Mouse (Mus musculus) stomach, postnatal 0 days (tissue): ENCODE data around the gene Fam89b.
"Not testable (repeated sequence)": the region's sequence is repeated elsewhere in the genome, so short reads cannot be mapped to it uniquely, and the experiment has no call there.

Experiments used
- CTCF ChIP-seq: IDR thresholded peaks from 2 replicates; pipeline ENCODE4 v1.5.1; 2016; ENCODE audit warnings: antibody characterized with exemption, low read depth, mild to moderate bottlenecking, moderate library complexity
- EP300 ChIP-seq: optimal IDR thresholded peaks from 2 replicates; pipeline ENCODE3; 2016; ENCODE audit warnings: antibody characterized with exemption

DNA sequence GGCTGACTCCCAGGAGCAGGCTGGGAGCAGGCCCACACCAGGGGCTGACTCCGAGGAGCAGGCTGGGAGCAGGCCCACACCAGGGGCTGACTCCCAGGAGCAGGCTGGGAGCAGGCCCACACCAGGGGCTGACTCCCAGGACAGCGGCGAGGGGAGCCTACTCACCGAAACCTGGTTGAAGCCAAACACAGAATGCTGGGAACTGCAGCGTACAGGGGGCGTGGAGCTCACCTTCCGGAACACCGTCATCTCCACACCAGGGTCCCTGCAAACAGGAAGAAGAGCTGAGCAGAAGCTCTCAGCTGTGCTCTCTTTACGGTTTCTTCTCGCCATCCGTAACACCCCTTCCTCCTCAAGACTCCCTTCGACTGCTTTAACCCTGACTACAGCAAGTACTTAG, 42.5 kb downstream of the Fam89b start:
- not testable (repeated sequence) for TF ChIP-seq CTCF, EP300
